Comparison of ENCODE assay signal across 8 mouse cellular contexts in the genomic region with DNA sequence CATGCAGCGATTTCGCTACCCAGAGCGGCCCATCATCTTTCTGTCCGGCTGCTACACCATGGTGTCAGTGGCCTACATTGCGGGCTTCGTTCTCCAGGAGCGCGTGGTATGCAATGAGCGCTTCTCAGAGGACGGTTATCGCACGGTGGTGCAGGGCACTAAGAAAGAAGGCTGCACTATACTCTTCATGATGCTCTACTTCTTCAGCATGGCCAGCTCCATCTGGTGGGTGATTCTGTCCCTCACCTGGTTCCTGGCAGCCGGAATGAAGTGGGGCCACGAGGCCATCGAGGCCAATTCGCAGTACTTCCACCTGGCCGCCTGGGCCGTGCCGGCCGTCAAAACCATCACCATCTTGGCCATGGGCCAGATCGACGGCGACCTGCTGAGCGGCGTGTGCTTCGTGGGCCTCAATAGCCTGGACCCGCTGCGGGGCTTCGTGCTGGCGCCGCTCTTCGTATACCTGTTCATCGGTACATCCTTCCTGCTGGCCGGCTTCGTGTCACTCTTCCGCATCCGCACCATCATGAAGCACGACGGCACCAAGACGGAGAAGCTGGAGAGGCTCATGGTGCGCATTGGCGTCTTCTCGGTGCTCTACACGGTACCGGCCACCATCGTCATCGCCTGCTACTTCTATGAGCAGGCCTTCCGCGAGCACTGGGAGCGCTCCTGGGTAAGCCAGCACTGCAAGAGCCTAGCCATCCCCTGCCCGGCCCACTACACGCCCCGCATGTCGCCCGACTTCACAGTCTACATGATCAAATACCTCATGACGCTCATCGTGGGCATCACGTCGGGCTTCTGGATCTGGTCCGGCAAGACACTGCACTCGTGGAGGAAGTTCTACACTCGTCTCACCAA. TPM values are rescaled to one million over a fixed set of nuclear protein-coding genes. Genes with fewer than 3 reads are reported as not detected.
DNase-seq lines count a peak whose midpoint lies in the region; ATAC-seq lines count a peak whose summit lies in the region.

No protein-coding gene starts in this region.

- DNase-seq in adrenal gland, adult 2 months, result peak; percentile 11
- DNase-seq in adrenal gland, adult (ENCODE audit: inconsistent age in 2 of 2, low spot score in 1 of 2), result no peak
- DNase-seq in urinary bladder, postnatal 14 days (ENCODE audit: low spot score), result peak; percentile 43
- DNase-seq in urinary bladder, adult 18-20 months (ENCODE audit: low spot score in 2 of 2), result no peak
- DNase-seq in intestine, embryonic 14.5 days (ENCODE audit: low spot score), result peak; percentile 83
- DNase-seq in lung, postnatal 14 days, result peak; percentile 34
- DNase-seq in urinary bladder, postnatal 36 days (ENCODE audit: low spot score in 2 of 2), result peak; percentile 26 to 36
- DNase-seq in cerebellum, adult 18-20 months, result no peak

- WGBS in intestine, embryonic 14.5 days, result 2% methylated on average over 62 of the region's 62 CpGs

- H3K9ac ChIP-seq in intestine, embryonic 14.5 days (ENCODE audit: low read length), result peak overlapping the region; percentile 91

- H3K4me1 ChIP-seq in intestine, embryonic 14.5 days (replicated peaks; ENCODE audit: control insufficient read depth, insufficient read depth, low read length), result peaks cover 32% of the 10 kb centered on the region

- H3K9me3 ChIP-seq in intestine, embryonic 14.5 days (ENCODE audit: control insufficient read depth, low read length), result no peaks in the 10 kb centered on the region

- no peak for ATAC-seq in intestine, embryonic 14.5 days (replicated peaks; ENCODE audit: low FRiP score, low TSS enrichment, low read depth)

- no peaks in the 10 kb centered on the region for H3K27me3 ChIP-seq in intestine, embryonic 14.5 days (replicated peaks; ENCODE audit: control insufficient read depth, insufficient read depth, low read length)

- peak overlapping the region; percentile 90 for H3K4me3 ChIP-seq in intestine, embryonic 14.5 days (ENCODE audit: low read depth, low read length)

- peak overlapping the region; percentile 98 for H3K27ac ChIP-seq in intestine, embryonic 14.5 days (ENCODE audit: low read depth)

- no peaks in the 10 kb centered on the region; the same call in 1 of the 2 replicates for H3K36me3 ChIP-seq in intestine, embryonic 14.5 days (ENCODE audit: control insufficient read depth, insufficient read depth, low read length)

- peak overlapping the region; percentile 76 for H3K4me2 ChIP-seq in intestine, embryonic 14.5 days (ENCODE audit: low read length)

RNA-seq across cellular contexts. Expression of gene Fzd2, which starts 1.6 kb away (rescaled TPM):
- total RNA-seq in adrenal gland, adult 2 months (2021), result 1 to 10 TPM; 2.0 to 9.3 TPM
- polyA plus RNA-seq in adrenal gland, adult 2 months (2012; rRNA removed), result 22.8 and 23.1 TPM in 2 replicates
- 20.4 and 21.9 TPM in 2 replicates for polyA plus RNA-seq in intestine, embryonic 14.5 days (2014; fragmentation: Nextera tagmentation; extraction: Ambion mirVana)

RNA-seq across cellular contexts. Expression of gene Gm11627, which starts 26.5 kb away (rescaled TPM):
- total RNA-seq in adrenal gland, adult 2 months (2021), result under 1 TPM in 1 of 2 experiments, not detected in 1; 0.52 TPM
- polyA plus RNA-seq in adrenal gland, adult 2 months (2012; rRNA removed), result not detected in 2 replicates
- polyA plus RNA-seq in intestine, embryonic 14.5 days (2014; fragmentation: Nextera tagmentation; extraction: Ambion mirVana), result 13.5 and 15.7 TPM in 2 replicates

RNA-seq across cellular contexts. Expression of gene Gpatch8, which starts 49.6 kb away (rescaled TPM):
- total RNA-seq in adrenal gland, adult 2 months (2021), result 10 to 100 TPM; 23.2 to 31.4 TPM
- 16.0 and 18.4 TPM in 2 replicates for polyA plus RNA-seq in adrenal gland, adult 2 months (2012; rRNA removed)
- polyA plus RNA-seq in intestine, embryonic 14.5 days (2014; fragmentation: Nextera tagmentation; extraction: Ambion mirVana), result 40.1 and 49.6 TPM in 2 replicates

RNA-seq across cellular contexts. Expression of gene Meioc, which starts 57.7 kb away (rescaled TPM):
- total RNA-seq in adrenal gland, adult 2 months (2021), result not detected
- polyA plus RNA-seq in adrenal gland, adult 2 months (2012; rRNA removed), result not detected in 2 replicates
- 0.31 and 1.3 TPM in 2 replicates for polyA plus RNA-seq in intestine, embryonic 14.5 days (2014; fragmentation: Nextera tagmentation; extraction: Ambion mirVana)

Comparison
In these comparisons a context has a peak if more than half of its experiments do, and no peak if none do; other contexts are left out.
1. DNase-seq: peak in adrenal gland, adult 2 months (single experiment), urinary bladder, postnatal 14 days (single experiment), intestine, embryonic 14.5 days (single experiment), lung, postnatal 14 days (single experiment) and urinary bladder, postnatal 36 days (2 of 2); none in adrenal gland, adult (0 of 2), urinary bladder, adult 18-20 months (0 of 2) and cerebellum, adult 18-20 months (0 of 2).
2. RNA of gene Gm11627, which starts 26.5 kb away (polyA plus RNA-seq): 13.5 to 15.7 TPM in intestine, embryonic 14.5 days; not detected in adrenal gland, adult 2 months; every median in the first group is over 10 times any median in the second.